Mouse (Mus musculus) adrenal gland, adult 2 months (tissue): ENCODE measurements around the gene Usp21. TPM values are rescaled to one million over a fixed set of nuclear protein-coding genes. Genes with fewer than 3 reads are reported as not detected.
A peak's percentile ranks its signal among the peaks of the same experiment; 100 is the strongest.
"Not testable (repeated sequence)": the region's sequence is repeated elsewhere in the genome, so short reads cannot be mapped to it uniquely, and the experiment has no call there.

ENCODE experiments used
- DNase-seq: peaks from one replicate; pipeline ENCODE4 v3.0.0; 2021
- long read RNA-seq: library from polyadenylated mRNA; stranded (forward); transcript quantifications from one replicate; pipeline ENCODE4 v2.0.0, GENCODE M21; 2021
- polyA plus RNA-seq: library from polyadenylated mRNA; depleted of rRNA; stranded (reverse); fragments of >200 nt; gene quantifications from 2 replicates; pipeline ENCODE4 v1.2.3, GENCODE M21; 2012; rRNA removed
- total RNA-seq, 2 experiments: library from RNA; stranded (reverse); gene quantifications; 2 replicates each; pipeline ENCODE4 v1.2.3; 2021

The Usp21 gene
- total RNA-seq (10 to 100 TPM; 37.5 to 44.9 TPM), polyA plus RNA-seq (61.3 and 61.5 TPM in 2 replicates)
- long read RNA-seq, transcript Usp21-201 (13 exons, 2,219 nt): major isoform, 19 of 32 reads
- long read RNA-seq, partial matches to known transcripts: 3 of 32 reads
- long read RNA-seq, other reads (novel, unspliced or antisense): 7 of 32 reads

DNA sequence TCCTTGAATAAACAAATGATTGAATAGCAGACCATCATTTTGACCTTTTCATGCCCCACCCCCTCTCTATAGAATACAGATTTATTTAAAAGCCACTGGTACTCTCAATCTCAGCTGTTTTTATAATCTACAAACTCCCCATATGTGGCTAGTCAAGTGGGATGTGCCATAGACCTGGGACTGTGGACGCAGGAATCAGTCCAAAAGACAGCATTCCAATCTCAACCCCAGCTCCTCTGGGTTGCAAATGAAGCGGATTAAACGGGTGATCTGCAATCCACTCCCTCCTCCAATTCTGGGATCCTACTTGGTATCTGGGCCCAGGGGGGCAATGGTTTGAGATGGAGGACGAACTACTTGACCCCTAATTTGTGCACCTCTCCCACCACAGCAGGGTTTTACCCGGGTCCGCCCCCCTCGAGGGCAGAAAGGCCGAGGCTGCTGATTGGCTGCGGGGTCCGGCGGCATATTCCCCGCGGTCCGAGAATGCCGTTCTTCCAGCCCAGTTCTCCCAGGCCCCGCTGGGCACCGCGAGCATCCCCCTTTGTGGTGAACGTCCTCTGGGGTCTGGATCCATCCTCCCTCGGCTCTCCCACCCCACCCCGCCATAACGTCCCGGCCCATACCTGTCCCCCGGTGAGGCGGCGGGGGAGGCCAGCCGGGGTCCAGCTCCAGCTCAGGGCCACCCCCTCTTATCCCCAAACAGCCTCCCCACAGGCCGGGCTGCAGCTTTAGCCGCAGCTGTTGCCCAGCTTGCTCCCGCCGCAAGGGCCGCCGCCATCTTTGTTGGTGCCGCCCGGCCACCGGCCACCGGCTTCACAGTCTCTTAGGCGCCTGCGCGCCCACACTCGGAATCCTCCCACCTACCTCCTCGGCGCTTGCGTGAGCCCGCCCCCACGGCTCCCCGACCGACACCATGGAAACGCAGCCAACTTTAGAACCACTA is at the start of gene Usp21:
Gene Usp21 (minus strand): TSS at position 856 of the 946 bp plus-strand sequence.
- peak; percentile 97 for DNase-seq

DNA sequence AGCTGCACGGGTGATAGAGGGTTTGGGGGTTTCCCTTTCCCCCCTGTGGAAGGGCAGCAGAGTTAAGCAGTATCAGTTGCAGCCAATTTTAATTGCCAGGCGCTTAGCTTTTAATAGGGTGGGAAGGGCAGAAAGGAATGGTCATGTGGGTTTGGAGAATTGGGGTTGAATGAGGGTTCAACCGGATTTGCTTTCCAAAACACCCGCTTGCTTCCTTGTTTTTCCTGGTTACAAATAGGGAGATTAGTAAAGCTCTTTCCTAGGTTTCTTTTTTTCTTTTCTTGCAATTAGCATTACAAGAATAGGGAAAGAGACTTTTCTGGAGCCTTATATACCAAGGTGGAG is 42.4 kb upstream of the Usp21 start:
- no peak for DNase-seq

DNA sequence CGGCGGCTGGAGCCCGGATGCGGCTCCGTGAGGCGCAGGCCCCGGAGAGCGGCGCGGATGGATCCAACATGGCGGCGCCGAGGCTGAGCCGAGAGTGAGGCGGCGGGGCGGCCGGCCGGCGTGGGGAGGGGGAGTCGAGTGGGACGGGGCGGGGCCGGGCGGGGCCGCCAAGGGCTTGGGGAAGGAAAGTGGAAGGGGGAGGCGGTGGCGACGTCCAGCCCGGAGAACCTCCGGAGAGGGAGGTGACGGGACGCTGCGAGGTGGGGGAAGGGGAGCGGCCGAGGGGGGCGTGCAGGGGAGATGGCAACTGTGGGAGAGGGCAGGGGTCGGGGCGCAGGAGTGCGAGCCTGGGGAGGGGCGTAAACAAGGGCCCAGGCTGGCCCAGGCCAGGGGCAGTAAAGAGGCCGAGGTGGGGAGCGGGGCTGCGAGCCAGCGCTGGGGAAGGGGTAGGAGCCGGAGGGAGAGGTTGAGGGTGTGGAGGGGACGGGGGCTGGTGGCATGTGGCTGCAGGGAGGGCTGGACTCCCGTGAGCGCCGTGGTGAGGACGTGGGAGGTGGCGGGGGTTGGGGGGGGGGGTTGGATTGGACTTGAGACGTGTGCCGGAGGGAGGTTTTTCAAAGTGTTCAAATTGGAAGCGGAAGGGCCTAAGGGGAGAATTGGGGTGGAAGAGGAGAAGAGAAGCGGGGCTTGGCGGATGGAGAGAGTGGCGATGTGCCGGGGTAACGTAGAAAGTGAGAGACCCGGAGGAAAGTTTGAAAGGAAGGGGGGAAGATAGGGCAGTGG is 41.8 kb upstream of the Usp21 start:
- DNase-seq: peak; percentile 57

DNA sequence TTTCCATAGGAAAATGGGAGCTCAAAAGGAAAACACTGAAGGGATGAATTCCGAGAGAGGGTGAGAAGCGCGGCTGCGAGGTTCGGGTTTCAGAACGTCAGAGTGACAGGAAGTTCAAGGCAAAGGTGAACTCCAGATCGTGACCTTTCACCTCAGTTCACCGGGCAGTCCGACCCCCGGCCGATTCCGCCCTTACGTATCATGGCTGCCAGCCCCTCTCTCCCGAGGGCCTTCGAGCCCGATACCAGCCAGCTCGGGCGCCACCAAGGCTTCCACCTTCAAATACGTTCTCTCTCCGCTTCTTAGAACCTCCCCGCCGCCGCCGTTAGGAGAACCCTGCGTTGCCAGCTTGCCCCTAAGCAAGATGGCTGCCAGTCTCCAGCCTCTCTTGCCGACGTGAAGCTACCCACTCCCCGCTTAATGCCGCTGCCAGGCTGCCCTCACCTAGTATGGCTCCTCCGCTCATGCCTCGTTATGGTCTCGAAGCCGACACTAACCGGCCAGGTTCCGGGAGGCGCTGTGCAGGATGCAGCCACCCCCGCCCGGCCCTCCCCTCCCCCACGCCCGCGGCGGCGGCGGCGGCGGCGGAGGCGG is 41.1 kb upstream of the Usp21 start, which contains the start of gene Dedd:
Gene Dedd (plus strand): TSS at position 307 of the 594 bp plus-strand sequence.
- DNase-seq: peak; percentile 95

DNA sequence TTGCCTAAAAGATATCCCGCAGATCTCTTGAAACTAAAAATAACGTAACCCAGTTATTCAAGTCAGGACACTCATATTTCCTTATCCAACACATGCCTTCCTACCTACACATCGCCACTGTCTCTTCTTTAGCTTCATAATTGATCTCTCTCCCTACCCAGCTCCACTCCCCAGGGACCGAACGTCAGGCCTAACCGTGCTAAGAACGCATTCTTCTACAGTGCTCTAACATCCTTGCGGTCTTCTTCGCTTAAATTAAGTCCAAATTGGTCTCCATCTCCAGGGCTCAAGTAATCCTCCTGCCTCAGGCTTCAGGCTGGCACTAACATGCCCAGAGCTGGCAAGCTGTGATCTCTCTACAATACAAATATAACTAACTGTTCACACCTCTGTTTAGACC is 40.5 kb upstream of the Usp21 start:
- DNase-seq: no peak

DNA sequence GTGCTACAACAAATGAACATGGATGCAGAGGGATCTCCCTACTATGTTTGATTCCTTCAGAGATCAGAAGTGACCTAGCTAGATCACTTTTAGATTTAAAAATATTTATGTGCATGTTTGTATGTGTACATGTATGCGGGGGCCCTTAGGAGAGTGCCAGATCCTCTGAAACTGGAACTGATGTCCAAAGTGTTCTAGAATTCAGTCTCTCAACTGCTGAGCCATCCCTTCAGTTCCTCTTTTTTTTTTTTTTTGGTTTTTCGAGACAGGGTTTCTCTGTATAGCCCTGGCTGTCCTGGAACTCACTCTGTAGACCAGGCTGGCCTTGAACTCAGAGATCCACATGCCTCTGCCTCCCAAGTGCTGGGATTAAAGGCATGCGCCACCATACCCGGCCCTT is 38.8 kb upstream of the Usp21 start:
- not testable (repeated sequence) for DNase-seq

DNA sequence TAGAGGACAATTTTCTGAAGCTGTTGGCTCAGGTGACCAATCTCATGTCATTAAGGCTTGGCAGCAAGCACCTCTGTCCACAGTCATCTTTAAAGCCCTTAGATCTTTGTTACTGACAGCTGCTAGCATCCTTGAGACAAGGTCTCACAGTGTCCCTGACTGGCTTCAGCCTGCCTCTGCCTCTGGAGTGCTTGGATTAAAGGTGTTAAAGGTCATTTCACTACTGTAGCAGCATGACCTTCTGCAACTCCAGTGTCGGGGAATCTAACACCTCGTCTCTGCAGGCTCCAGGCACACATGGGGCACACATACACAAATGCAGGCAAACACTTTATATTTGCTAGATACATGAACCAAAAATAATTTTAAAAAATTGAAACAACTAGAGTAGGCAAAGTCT is 37.8 kb upstream of the Usp21 start:
- DNase-seq: no peak

DNA sequence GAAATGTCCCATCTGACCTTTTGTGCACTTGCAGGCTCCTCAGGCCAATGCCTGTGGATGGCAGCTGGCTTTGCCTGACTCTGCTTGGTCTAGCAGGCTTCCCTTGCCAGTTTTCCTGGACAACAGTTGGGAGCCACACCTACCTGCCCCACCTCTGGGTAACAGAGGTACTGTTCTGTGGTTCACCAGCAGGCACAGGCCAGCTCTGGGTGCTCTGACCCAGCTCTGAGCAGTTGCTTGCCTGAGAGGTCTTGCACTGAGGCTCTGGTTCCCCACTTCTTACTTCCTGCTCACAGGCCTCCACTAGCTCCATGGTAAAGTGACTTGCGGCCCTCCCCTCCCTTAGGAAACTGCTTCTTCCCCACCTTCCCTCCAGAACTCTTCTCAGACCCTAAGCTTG is 34.2 kb upstream of the Usp21 start:
- DNase-seq: no peak

DNA sequence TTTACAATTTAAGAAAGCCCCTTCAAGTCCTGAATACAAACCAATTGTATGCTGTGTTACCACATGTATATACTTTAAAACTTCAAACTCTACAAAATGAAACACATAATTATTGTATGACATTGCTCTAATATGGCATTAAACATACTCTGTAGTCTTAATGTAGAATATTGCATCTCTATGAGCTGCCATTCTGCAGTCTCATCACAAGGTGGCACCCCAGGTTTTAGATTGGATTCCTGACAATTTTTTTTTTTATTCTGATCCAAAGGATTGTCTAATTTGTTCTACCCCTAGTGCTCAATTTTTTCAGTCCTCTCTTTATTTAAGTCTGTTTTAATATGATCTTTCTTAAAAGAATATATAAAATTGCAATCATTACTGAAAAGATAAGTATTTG is 33.6 kb upstream of the Usp21 start:
- DNase-seq: no peak

DNA sequence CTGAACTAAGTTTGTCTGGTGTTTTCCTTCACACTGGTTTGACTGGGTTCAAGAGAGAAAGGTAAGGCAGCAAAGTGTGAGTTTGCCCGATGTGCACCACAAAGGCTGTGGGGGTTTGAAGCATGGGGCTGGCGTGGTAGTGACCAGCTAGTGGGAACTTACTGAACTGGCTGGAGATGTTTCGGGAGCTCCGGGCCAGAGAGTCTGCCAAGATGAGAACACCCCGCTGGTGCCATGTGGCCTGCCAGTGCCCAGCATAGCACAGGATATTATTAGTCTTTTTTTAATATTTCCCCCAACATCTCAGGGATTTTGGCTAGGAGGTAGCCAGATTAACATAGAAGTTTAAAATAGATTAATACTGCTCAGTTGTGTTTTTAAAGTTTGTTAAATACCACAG is 32.4 kb upstream of the Usp21 start:
- no peak for DNase-seq

DNA sequence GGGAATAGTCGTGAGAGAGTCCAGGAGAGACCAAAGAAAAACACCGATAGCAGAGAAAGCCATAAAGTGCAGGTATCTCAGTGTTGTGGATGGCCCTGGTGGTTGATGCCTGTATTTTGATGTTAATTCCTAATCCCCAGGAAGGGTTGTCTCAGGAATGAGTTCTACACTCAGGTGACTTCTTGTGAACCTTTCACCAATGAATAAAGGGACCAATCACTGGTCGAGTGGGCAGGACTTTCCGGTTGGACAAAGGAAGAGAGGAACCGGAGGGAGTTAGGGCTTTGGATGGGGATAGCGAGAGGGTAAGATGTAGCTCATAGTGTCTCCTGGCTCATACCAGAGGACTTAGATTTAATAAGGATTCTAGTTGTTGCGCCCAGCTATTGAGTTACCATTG is 32.0 kb upstream of the Usp21 start:
- DNase-seq: no peak

DNA sequence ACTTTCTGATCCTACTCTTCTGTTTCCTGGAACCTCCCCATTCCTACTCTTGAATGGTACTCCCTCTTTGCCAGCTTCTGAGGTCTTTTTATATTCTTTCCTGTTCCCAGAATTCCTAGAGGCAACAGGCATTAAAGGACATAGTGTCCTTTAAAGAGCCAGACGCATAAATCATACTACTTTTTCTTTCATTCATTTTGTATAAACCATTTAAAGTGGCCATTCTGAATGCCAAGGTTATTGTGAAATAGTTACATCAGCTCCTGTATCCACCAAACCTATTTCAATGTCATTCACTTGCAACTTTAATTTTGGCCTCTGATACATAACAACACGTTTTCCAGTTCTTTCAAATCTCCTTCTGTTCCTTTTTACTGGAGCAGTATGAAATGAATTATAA is 21.5 kb upstream of the Usp21 start:
- DNase-seq: no peak

DNA sequence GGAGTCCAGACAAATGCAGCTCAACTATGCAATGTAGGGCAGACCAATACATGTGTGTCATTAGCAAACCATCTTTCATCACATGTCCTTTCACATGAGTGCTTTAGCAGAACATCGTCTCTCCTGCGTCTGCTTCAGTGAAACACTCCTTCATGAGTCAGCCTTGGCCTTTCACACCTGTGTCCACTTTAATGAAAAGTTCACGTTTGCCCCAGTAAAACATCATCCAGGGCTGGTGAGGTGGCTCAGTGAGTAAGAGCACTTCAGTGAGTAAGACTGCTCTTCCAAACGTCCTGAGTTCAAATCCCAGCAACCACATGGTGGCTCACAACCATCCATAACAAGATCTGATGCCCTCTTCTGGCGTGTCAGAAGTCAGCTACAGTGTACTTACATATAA is 18.4 kb upstream of the Usp21 start:
- DNase-seq: not testable (repeated sequence)

DNA sequence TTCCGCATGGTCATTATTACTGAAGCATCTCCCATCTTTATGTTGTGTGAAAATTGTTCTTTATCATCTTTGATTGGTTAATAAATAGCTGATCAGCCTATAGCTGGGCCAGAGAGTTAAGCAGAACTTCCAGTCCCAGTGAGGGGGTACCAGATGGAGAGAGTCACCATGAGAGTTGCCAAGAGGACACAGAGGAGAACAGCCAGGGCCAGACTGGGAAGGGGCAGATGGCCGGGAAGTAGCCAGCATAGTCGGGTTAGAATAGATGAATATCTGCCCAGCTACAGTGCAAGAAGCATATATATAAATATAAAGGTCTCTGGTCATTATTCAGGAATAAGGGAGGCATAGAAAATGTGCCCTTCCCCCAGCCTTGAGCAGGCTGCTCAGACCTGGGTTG is 10.4 kb upstream of the Usp21 start:
- no peak for DNase-seq

DNA sequence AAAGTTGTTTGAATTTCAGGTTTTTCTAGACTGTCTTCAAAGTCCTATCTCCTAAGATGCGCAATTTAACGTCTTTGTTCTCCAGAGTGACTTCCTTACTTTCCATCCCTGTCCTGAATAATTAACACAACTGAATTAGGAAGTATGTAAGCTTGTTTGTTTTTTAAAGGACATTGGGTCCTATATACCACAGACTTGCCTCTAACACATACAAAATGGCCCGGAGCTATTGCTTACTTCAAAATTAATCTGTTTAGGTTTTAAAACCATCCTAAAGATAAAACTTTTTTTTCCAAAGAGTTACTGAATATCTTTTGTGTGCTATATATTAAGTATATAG is 7.2 kb upstream of the Usp21 start:
- no peak for DNase-seq

DNA sequence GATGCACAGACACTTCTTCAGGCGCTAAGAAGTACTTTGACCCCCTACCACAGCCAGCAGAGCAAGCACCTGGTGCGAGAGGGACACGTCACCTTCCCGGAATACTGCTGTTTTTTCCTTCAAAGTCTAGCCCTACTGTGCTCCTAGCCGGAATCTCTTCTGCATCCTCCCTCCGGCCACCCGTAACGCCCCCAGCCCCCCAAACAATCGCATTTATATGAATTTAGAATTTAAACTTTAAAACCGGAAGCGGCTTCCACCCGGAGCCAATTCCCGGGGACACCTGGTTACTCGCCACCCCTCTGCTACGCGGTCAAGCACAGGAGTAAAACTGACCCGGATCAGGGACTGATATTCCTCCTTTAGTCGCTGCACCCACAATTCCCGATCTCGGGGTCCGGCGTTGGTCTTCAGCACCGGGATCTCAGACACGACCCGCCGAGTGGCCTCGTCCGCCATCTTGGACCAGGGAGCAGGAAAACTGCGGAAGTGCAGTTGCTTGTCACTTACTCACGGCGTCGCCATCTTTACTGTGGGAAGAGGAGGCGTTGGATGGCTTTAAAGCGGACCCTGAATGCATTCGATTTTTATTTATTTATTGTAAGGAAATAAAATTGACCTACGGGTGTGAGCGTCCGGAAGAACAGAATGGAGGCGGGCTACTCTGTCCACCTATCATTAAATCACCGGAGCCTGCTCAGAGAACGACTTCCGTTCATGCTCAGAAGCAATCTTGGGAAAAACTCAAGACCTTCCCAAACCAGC is 6.7 kb upstream of the Usp21 start, which contains the start of gene Ufc1:
Gene Ufc1 (minus strand): TSS at position 727 of the 765 bp plus-strand sequence.
- peak; percentile 90 for DNase-seq

DNA sequence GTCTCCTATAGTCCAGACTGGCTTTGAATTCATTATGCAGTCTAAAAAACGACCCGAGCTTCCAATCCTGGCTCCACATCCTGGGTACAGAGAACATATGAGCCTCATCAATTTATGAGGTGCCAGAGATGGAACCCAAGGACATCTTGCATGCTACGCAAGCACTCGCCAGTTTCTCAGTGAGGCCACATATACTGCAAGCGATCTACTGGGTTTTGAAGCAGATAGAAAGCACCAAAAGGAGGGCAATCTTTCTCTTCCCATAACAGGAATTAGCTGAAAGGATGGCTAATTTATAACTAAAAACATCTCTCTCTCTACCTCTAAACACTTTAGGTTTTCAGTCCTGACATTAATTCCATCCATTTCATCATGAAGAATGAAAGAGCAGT is 6.1 kb upstream of the Usp21 start:
- DNase-seq: no peak

DNA sequence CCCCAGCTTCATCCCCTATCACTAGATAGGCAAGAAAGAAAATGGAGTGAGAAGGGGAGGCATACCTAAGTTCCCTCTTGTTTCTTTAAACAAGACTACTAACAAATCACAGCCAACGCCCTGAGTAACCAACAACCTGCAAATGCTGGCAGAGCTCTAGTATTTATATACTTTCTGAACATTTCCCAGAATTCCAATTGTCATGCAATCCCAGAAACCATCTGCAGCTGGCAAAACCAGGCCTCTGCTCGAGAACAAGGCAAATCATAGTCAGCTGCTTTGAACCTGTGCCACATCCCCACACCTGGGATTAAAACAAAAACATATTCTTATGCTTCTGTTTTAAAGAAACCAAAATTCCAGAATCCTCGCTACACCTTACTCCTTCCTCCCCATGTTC is 5.6 kb upstream of the Usp21 start:
- no peak for DNase-seq

DNA sequence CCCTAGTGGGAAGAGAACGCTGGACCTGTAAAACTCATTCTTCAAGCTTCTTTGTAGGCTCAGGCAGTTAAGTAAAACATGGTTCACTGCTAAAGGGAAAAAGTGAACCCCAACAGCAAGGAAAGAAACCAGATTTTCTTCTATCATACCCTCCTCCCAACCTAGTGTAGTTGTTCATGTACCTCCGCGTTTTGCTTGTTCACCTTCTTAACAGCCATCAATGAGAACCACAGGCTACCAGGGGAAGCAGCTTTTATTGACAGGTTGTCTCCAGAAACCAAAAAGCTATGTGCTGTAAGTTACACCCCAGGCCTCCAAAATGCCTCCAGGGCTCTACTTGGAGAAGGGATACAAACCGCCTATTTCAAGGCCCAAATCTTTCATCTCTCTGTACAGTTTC is 537 bp upstream of the Usp21 start:
- peak; percentile 0 for DNase-seq

DNA sequence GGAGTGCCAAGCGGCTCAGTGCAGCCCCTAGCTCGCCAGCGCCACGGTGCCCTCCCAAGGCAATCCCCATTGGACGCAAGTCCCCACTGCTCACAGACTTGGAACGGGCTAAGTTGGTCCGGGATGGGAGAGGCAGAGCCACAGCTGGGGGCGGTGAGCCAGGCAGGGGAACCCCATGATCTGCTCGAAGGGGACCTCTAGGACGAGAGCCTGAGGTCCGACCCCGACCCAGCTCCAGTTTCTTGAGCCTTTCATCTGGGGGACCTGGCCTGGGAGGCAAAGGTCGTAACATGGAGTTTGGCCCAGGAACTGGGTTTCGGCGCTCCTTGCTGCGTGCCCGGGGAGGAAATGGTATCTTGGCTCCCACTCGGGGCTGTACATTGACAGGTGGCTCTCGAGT is 1.3 kb downstream of the Usp21 start:
- DNase-seq: no peak

DNA sequence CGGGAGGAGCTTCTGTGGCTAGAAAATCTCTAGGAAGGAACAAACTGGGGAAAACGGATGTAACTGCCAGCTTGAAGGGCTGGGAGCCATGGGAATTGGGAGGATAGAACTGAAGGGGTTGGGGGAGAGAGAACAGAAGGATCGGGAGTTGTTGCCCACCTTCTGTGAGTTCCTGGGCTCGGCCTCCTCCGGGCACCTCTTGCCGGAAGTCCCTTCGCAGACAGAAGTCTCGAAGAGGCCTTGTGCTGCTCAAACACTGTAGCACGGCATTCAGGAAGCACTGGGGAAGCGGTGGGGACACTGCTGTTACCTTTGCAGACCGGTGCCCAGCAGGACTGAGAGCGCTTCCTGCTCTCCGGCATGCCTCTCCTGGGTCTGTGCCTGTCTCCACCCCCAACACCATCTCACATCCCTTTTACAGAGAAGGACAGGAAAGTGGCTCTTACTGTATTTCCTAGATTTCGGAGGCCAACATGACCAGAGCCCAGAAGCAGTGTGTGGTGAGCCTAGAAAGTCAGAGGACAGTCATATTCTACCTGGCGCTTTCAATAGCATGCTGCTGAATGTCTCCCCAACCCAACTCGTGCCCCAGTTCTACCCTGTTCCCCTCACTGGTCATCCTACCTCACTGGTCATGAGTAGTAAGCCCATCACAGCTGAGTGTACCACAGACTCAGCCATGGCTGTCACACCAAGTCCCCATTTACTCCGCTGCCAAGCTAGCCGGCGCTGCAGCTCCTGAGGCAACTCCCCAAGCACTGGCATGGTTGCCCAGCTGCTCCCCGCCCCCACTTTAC is 2.5 kb downstream of the Usp21 start:
- no peak for DNase-seq
